Mouse (Mus musculus): ENCODE results near the gene Bricd5. TPM values are rescaled to one million over a fixed set of nuclear protein-coding genes. Genes with fewer than 3 reads are reported as not detected.

Bricd5 gene
- polyA plus RNA-seq, 1 experiment, result not detected

GRCm38 (mm10) chr17:24441148-24441547 is 32.5 kb upstream of the Bricd5 start:
- Histone ChIP-seq H3K9me3 (ENCODE audit: control insufficient read depth, low read length) (no peaks in the 10 kb centered on the region), H3K27me3 (ENCODE audit: control insufficient read depth) (no peaks in the 10 kb centered on the region), H3K4me1 (ENCODE audit: control insufficient read depth) (no peaks in the 10 kb centered on the region; the same call in 1 of the 2 replicates), H3K4me3 (replicated peaks) (no peak overlapping the region), H3K36me3 (ENCODE audit: control insufficient read depth) (peaks cover 99% of the 10 kb centered on the region)
- TF ChIP-seq TAL1 (IDR thresholded peaks at IDR 0.05; ENCODE audit: low read length) (no peak), GATA1 (IDR thresholded peaks at IDR 0.05; ENCODE audit: low read length) (no peak)

DNA sequence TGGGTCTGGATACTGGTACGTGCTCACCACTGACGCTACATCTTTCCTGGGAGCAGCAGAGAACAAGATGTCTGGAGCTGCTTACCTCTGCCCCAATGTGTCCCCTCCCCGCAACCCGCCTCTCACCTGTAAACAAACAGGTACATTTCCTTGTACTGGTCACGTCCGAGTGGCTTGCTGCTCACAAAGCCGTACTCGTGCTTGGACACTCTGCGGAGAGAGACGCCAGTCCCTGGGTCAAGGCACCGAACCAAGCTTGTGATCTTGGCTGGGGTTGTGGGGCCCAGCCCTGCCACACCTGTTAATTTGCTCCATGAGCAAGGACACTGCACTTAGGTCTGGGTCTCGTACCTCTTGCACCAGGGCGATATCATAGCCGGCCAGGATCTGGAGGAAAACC is 31.6 kb upstream of the Bricd5 start:
- H3K27me3 ChIP-seq (ENCODE audit: control insufficient read depth), result no peaks in the 10 kb centered on the region; the same call in 1 of the 2 replicates
- no peak overlapping the region for H3K4me3 ChIP-seq (replicated peaks)
- peaks cover 100% of the 10 kb centered on the region for H3K36me3 ChIP-seq (ENCODE audit: control insufficient read depth)
- no peaks in the 10 kb centered on the region; the same call in 1 of the 2 replicates for H3K4me1 ChIP-seq (ENCODE audit: control insufficient read depth)
- H3K9me3 ChIP-seq (ENCODE audit: control insufficient read depth, low read length), result no peaks in the 10 kb centered on the region
- TF ChIP-seq TAL1 (IDR thresholded peaks at IDR 0.05; ENCODE audit: low read length) (no peak), GATA1 (IDR thresholded peaks at IDR 0.05; ENCODE audit: low read length) (no peak)

DNA sequence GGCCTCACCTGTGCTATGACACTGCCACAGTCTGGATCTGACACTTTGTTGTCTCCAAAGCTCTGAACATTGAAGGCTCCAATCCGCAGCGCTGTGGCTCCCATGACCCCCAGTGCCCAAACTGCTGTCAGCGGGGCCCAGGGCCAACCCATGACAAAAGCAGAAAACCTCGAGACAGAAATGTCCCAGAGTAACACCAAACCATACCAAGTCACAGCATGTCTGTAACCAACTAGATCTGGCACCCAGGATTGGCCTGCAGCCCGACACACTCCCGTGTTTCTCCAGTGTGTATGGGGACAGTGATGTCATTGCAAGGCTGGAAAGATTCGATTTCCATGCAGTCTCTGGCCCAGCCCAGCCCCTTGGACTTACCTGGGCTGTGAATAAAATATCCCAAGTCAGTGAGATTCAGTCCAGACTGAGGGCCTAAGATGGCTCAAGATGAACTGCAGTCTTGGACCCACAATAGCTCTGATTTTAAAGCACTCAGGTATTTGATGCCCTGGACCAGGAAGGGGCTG is 31.0 kb upstream of the Bricd5 start, which contains the start of gene Dnase1l2:
Gene Dnase1l2, minus strand, starts transcription at position 474 of the 524 bp plus-strand sequence.
- no peak for TF ChIP-seq GATA1 (IDR thresholded peaks at IDR 0.05; ENCODE audit: low read length)
- no peak within 1 kb of the TSS for H3K4me3 ChIP-seq (replicated peaks)
- H3K9me3 ChIP-seq (ENCODE audit: control insufficient read depth, low read length), result no peaks in the 10 kb centered on the region
- H3K36me3 ChIP-seq (ENCODE audit: control insufficient read depth), result peaks cover 100% of the 10 kb centered on the region
- H3K4me1 ChIP-seq (ENCODE audit: control insufficient read depth), result no peaks in the 10 kb centered on the region; the same call in 1 of the 2 replicates
- H3K27me3 ChIP-seq (ENCODE audit: control insufficient read depth), result no peaks in the 10 kb centered on the region; the same call in 1 of the 2 replicates

GRCm38 (mm10) chr17:24443409-24443808 is 30.3 kb upstream of the Bricd5 start:
- TF ChIP-seq TAL1 (IDR thresholded peaks at IDR 0.05; ENCODE audit: low read length), result no peak
- TF ChIP-seq GATA1 (IDR thresholded peaks at IDR 0.05; ENCODE audit: low read length), result no peak
- no peaks in the 10 kb centered on the region; the same call in 1 of the 2 replicates for H3K4me1 ChIP-seq (ENCODE audit: control insufficient read depth)
- no peaks in the 10 kb centered on the region; the same call in 1 of the 2 replicates for H3K27me3 ChIP-seq (ENCODE audit: control insufficient read depth)
- H3K9me3 ChIP-seq (ENCODE audit: control insufficient read depth, low read length), result no peaks in the 10 kb centered on the region
- H3K36me3 ChIP-seq (ENCODE audit: control insufficient read depth), result peaks cover 100% of the 10 kb centered on the region
- no peak overlapping the region for H3K4me3 ChIP-seq (replicated peaks)

- peaks cover 23% of the 10 kb centered on the region for H3K4me1 ChIP-seq (ENCODE audit: control insufficient read depth)
- peaks cover 100% of the 10 kb centered on the region for H3K36me3 ChIP-seq (ENCODE audit: control insufficient read depth)
- no peaks in the 10 kb centered on the region; the same call in 1 of the 2 replicates for H3K27me3 ChIP-seq (ENCODE audit: control insufficient read depth)
- H3K9me3 ChIP-seq (ENCODE audit: control insufficient read depth, low read length), result no peaks in the 10 kb centered on the region
- TF ChIP-seq GATA1 (IDR thresholded peaks at IDR 0.05; ENCODE audit: low read length) (no peak), TAL1 (IDR thresholded peaks at IDR 0.05; ENCODE audit: low read length) (no peak)
- H3K4me3 ChIP-seq (replicated peaks), result no peak overlapping the region
Observed at GRCm38 (mm10) chr17:24446590-24446989, 27.1 kb upstream of the Bricd5 start.

DNA sequence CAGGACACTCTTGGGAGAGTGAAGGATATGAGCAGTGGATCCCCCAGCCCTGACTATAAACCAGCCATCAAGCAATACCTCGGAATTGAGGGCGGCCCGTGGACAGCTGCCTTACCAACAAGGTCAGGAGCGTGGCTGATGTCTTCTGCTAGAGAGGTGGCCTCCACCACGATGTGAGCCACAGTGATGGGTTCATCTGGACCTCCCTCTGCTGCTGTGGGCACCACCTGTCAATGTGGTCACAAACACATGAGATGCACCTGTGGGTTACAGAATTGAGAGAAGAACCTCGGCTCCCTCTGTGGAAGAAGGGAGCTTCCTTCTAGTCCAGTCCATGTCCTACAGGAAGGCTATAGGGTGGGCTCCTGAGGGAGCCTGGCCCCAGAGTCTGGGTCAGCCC is 24.2 kb upstream of the Bricd5 start:
- H3K36me3 ChIP-seq (ENCODE audit: control insufficient read depth), result peaks cover 88% of the 10 kb centered on the region
- H3K4me1 ChIP-seq (ENCODE audit: control insufficient read depth), result peaks cover 49% of the 10 kb centered on the region
- TF ChIP-seq GATA1 (IDR thresholded peaks at IDR 0.05; ENCODE audit: low read length), result no peak
- no peak for TF ChIP-seq TAL1 (IDR thresholded peaks at IDR 0.05; ENCODE audit: low read length)
- no peak overlapping the region for H3K4me3 ChIP-seq (replicated peaks)
- no peaks in the 10 kb centered on the region; the same call in 1 of the 2 replicates for H3K27me3 ChIP-seq (ENCODE audit: control insufficient read depth)
- H3K9me3 ChIP-seq (ENCODE audit: control insufficient read depth, low read length), result no peaks in the 10 kb centered on the region

GRCm38 (mm10) chr17:24451220-24451619 is 22.5 kb upstream of the Bricd5 start:
- no peaks in the 10 kb centered on the region; the same call in 1 of the 2 replicates for H3K27me3 ChIP-seq (ENCODE audit: control insufficient read depth)
- TF ChIP-seq TAL1 (IDR thresholded peaks at IDR 0.05; ENCODE audit: low read length), result no peak
- TF ChIP-seq GATA1 (IDR thresholded peaks at IDR 0.05; ENCODE audit: low read length), result no peak
- no peaks in the 10 kb centered on the region for H3K9me3 ChIP-seq (ENCODE audit: control insufficient read depth, low read length)
- no peak overlapping the region for H3K4me3 ChIP-seq (replicated peaks)
- H3K36me3 ChIP-seq (ENCODE audit: control insufficient read depth), result peaks cover 76% of the 10 kb centered on the region
- peaks cover 53% of the 10 kb centered on the region for H3K4me1 ChIP-seq (ENCODE audit: control insufficient read depth)

DNA sequence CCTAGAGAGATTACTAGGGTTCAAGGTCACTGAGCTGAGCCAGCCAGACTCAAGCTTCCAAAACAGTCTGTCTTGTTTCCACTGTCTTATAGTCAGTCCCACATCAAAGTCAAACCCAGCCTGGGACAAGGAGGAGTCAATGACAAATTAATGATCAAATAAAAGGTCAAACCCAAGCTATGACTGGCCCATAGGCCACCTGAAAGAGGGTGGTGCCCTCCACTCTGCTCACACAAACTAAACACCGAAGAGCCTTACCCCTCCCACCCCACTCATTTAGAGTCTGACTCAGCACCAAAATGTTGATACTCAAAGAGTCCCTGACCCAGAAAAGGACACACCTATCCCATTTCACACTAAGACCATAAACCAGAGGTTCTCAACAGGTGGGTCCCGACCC is 20.3 kb upstream of the Bricd5 start:
- peaks cover 62% of the 10 kb centered on the region for H3K4me1 ChIP-seq (ENCODE audit: control insufficient read depth)
- H3K27me3 ChIP-seq (ENCODE audit: control insufficient read depth), result no peaks in the 10 kb centered on the region
- no peak for TF ChIP-seq GATA1 (IDR thresholded peaks at IDR 0.05; ENCODE audit: low read length)
- TF ChIP-seq TAL1 (IDR thresholded peaks at IDR 0.05; ENCODE audit: low read length), result no peak
- no peaks in the 10 kb centered on the region for H3K9me3 ChIP-seq (ENCODE audit: control insufficient read depth, low read length)
- peaks cover 74% of the 10 kb centered on the region for H3K36me3 ChIP-seq (ENCODE audit: control insufficient read depth)
- peak overlapping the region; percentile 78 for H3K4me3 ChIP-seq (replicated peaks)

- Histone ChIP-seq H3K4me1 (ENCODE audit: control insufficient read depth) (peaks cover 59% of the 10 kb centered on the region), H3K36me3 (ENCODE audit: control insufficient read depth) (peaks cover 70% of the 10 kb centered on the region), H3K4me3 (replicated peaks) (peak overlapping the region; percentile 78), H3K27me3 (ENCODE audit: control insufficient read depth) (no peaks in the 10 kb centered on the region), H3K9me3 (ENCODE audit: control insufficient read depth, low read length) (no peaks in the 10 kb centered on the region)
- TF ChIP-seq TAL1 (IDR thresholded peaks at IDR 0.05; ENCODE audit: low read length) (no peak), GATA1 (IDR thresholded peaks at IDR 0.05; ENCODE audit: low read length) (no peak)
Observed at GRCm38 (mm10) chr17:24454218-24454755, 19.4 kb upstream of the Bricd5 start.

Data from erythroblast, embryonic 14.5 days (primary cell).